Mouse (Mus musculus) liver, postnatal 0 days (tissue): ENCODE measurements around the gene Syt6. TPM values are rescaled to one million over a fixed set of nuclear protein-coding genes. Genes with fewer than 3 reads are reported as not detected.

Experiments used
- ATAC-seq: fragments of 200-750 bp; cut with Nextera tagmentation; 2 replicates; pipeline ENCODE4 v1.8.0; 2017; ENCODE audit warnings: mild to moderate bottlenecking, moderate library complexity
- DNase-seq: peaks from one replicate; pipeline ENCODE4 v3.0.0-alpha.2; 2016
- H3K27ac ChIP-seq: fragments of 300-500 bp; sonication (generic); 2 replicates; pipeline ENCODE4 v1.5.1; 2014; ENCODE audit warnings: antibody characterized with exemption, moderate library complexity, mild to moderate bottlenecking, low read depth
- H3K27me3 ChIP-seq: fragments of 300-500 bp; sonication (generic); 2 replicates; pipeline ENCODE4 v1.6.1; 2014; ENCODE audit warnings: low read length, control low read depth, mixed read lengths; ENCODE audit not compliant: insufficient read depth
- H3K36me3 ChIP-seq: fragments of 300-500 bp; sonication (generic); replicated peaks from 2 replicates; pipeline ENCODE4 v1.6.1; 2014; ENCODE audit warnings: mild to moderate bottlenecking, control low read depth, low read length, moderate library complexity, mixed read lengths; ENCODE audit not compliant: insufficient read depth
- H3K4me1 ChIP-seq: fragments of 300-500 bp; sonication (generic); 2 replicates; pipeline ENCODE4 v1.6.1; 2014; ENCODE audit warnings: antibody characterized with exemption, mild to moderate bottlenecking, control low read depth; ENCODE audit not compliant: insufficient read depth
- H3K4me2 ChIP-seq: fragments of 300-500 bp; sonication (generic); 2 replicates; pipeline ENCODE4 v1.6.1; 2014; ENCODE audit warnings: low read depth, mild to moderate bottlenecking, low read length, moderate library complexity, mixed read lengths
- H3K4me3 ChIP-seq: fragments of 300-500 bp; sonication (generic); 2 replicates; pipeline ENCODE4 v1.5.1; 2014; ENCODE audit warnings: low read depth, low read length
- H3K9ac ChIP-seq: fragments of 300-500 bp; sonication (generic); replicated peaks from 2 replicates; pipeline ENCODE4 v1.6.1; 2014; ENCODE audit warnings: mild to moderate bottlenecking, moderate library complexity
- H3K9me3 ChIP-seq: fragments of 300-500 bp; sonication (generic); 2 replicates; pipeline ENCODE4 v1.6.1; 2016; ENCODE audit warnings: mild to moderate bottlenecking, control low read depth, low read length, mixed read lengths
- CTCF ChIP-seq: sonication (generic); IDR thresholded peaks from 2 replicates; pipeline ENCODE4 v1.5.1; 2016; ENCODE audit warnings: antibody characterized with exemption, low read depth
- EP300 ChIP-seq: IDR thresholded peaks from 2 replicates; pipeline ENCODE4 v1.6.1; 2016; ENCODE audit warnings: antibody characterized with exemption, low read depth, mild to moderate bottlenecking
- WGBS: fragments of 180-500 bp; shearing (Covaris S2); extraction: QIAGEN DNeasy Blood & Tissue Kit; methylation state at CpG from one replicate; pipeline ENCODE4 v1.1.7; 2014; ENCODE audit not compliant: insufficient replicate concordance; 5-methylcytosine and 5-hydroxymethylcytosine counted together
- polyA plus RNA-seq: library from polyadenylated mRNA; unstranded; fragments of >200 nt; fragmentation: Nextera tagmentation; extraction: Ambion mirVana; gene quantifications from 2 replicates; pipeline ENCODE4 v1.2.1, GENCODE M21; 2015

The Syt6 gene
- polyA plus RNA-seq, 1 experiment from 2014 or later: not detected

- Histone ChIP-seq H3K4me1 (0 out of 2 replicates have a peak, but pooled peaks cover 6% of the 10 kb centered on the region), H3K36me3 (no peaks in the 10 kb centered on the region), H3K9me3 (no peaks in the 10 kb centered on the region), H3K4me2 (no peak overlapping the region), H3K27ac (no peak overlapping the region), H3K9ac (no peak overlapping the region), H3K27me3 (peaks cover 64% of the 10 kb centered on the region), H3K4me3 (no peak overlapping the region)
- DNase-seq (no peak), ATAC-seq (no peak)
- 12% methylated on average over 22 of the region's 22 CpGs for WGBS
- TF ChIP-seq EP300 (no peak), CTCF (no peak)
Measured at GRCm38 (mm10) chr3:103574566-103575155, 370 bp upstream of the Syt6 start.

DNA sequence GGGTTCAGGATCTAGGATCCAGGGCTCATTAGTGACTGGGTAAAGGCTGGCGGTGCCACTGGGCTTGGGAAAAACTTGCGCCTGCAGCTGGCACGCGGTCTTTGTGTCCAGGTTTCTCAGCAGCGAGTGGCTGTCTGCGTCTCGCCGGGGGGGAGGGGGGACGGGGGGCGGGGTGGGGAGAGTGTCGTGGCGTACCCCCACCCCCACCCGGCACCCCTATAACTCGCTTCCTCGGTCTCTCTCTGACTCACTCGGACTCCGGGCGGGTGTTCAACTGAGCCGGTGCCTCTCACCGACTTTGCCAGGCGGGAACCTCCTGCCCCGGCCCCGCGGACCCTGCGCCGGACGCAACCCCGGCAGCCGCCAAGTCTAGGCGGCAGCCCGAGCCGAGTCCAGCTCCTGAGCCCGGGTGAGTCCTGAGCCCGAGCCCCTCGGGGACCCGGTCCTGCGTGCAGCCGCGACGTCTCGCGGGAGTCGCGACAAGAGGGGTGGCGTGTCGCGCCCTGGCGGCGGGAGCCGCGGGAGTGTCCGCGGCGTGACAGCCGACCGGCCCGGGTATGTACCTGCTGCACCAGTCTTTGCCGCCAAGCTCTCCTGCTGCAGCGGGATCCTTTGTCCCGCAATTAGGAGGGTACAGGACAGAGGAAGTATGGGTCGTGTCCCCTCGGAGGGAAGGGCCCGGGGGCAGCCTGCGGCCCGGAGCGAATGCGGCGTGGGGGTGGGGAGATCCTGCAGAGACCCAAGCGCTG lies 1.0 kb downstream of the Syt6 start:
- H3K4me1 ChIP-seq: 0 out of 2 replicates have a peak, but pooled peaks cover 6% of the 10 kb centered on the region
- TF ChIP-seq EP300 (no peak), CTCF (no peak)
- 3% methylated on average over 55 of the region's 69 CpGs for WGBS
- no peaks in the 10 kb centered on the region for H3K36me3 ChIP-seq
- H3K9ac ChIP-seq: no peak overlapping the region
- ATAC-seq (no peak), DNase-seq (no peak)
- peaks cover 64% of the 10 kb centered on the region for H3K27me3 ChIP-seq
- H3K4me2 ChIP-seq: peak overlapping the region; percentile 56
- H3K27ac ChIP-seq: no peak overlapping the region
- H3K4me3 ChIP-seq: peak overlapping the region; percentile 29
- no peaks in the 10 kb centered on the region for H3K9me3 ChIP-seq

- Histone ChIP-seq H3K27me3 (no peaks in the 10 kb centered on the region), H3K4me3 (no peak overlapping the region), H3K4me1 (no peaks in the 10 kb centered on the region), H3K9ac (no peak overlapping the region), H3K27ac (no peak overlapping the region), H3K4me2 (no peak overlapping the region), H3K36me3 (no peaks in the 10 kb centered on the region), H3K9me3 (no peaks in the 10 kb centered on the region)
- TF ChIP-seq CTCF: no peak
- TF ChIP-seq EP300: no peak
- DNase-seq: no peak
- WGBS: 84% methylated on average over 17 of the region's 17 CpGs
- no peak for ATAC-seq
Measured at GRCm38 (mm10) chr3:103587136-103587535, 12.1 kb downstream of the Syt6 start.

DNA sequence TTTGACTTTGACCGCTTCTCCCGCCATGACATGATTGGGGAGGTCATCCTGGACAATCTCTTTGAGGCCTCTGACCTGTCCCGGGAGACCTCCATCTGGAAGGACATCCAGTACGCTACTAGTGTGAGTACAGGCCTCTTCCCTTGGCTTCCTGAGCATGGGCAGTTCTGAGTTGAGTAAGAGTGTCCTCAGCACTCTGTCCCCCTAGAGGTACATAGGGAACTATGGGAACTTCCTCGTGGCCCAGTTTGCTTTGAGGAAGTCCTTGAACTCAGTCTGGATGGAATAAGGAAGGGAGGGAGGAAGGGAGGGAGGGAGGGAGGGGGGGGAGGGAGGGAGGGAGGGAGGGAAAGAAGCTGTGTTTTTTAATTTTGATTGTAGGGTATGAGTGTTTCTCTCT lies 12.6 kb downstream of the Syt6 start:
- DNase-seq (no peak), ATAC-seq (no peak)
- H3K27me3 ChIP-seq: no peaks in the 10 kb centered on the region

GRCm38 (mm10) chr3:103589636-103590035 lies 14.6 kb downstream of the Syt6 start:
- H3K9me3 ChIP-seq: no peaks in the 10 kb centered on the region
- DNase-seq (no peak), ATAC-seq (no peak)
- H3K4me3 ChIP-seq: no peak overlapping the region
- TF ChIP-seq CTCF (no peak), EP300 (no peak)
- H3K36me3 ChIP-seq: no peaks in the 10 kb centered on the region
- no peaks in the 10 kb centered on the region for H3K27me3 ChIP-seq
- no peak overlapping the region for H3K4me2 ChIP-seq
- no peak overlapping the region for H3K9ac ChIP-seq
- 51% methylated on average over 5 of the region's 5 CpGs for WGBS
- H3K27ac ChIP-seq: no peak overlapping the region
- no peaks in the 10 kb centered on the region for H3K4me1 ChIP-seq

More for the DNA sequence above, 12.6 kb downstream of the Syt6 start:
- 61% methylated on average over 5 of the region's 5 CpGs for WGBS
- Histone ChIP-seq H3K4me1 (no peaks in the 10 kb centered on the region), H3K36me3 (no peaks in the 10 kb centered on the region), H3K9ac (no peak overlapping the region), H3K4me3 (no peak overlapping the region), H3K4me2 (no peak overlapping the region), H3K9me3 (no peaks in the 10 kb centered on the region), H3K27ac (no peak overlapping the region)
- TF ChIP-seq EP300 (no peak), CTCF (no peak)

GRCm38 (mm10) chr3:103592636-103593035 lies 17.6 kb downstream of the Syt6 start:
- H3K36me3 ChIP-seq: no peaks in the 10 kb centered on the region
- no peaks in the 10 kb centered on the region for H3K27me3 ChIP-seq
- H3K4me3 ChIP-seq: no peak overlapping the region
- TF ChIP-seq EP300 (no peak), CTCF (no peak)
- H3K9me3 ChIP-seq: no peaks in the 10 kb centered on the region
- DNase-seq: no peak
- ATAC-seq: no peak
- H3K27ac ChIP-seq: no peak overlapping the region
- WGBS: 93% methylated on average over 5 of the region's 5 CpGs
- no peaks in the 10 kb centered on the region for H3K4me1 ChIP-seq
- H3K9ac ChIP-seq: no peak overlapping the region
- H3K4me2 ChIP-seq: no peak overlapping the region
